Mouse (Mus musculus) megakaryocyte-erythroid progenitor cell, adult 5 weeks (primary cell): Measurements from ENCODE around the gene Myo1e. TPM values are rescaled to one million over a fixed set of nuclear protein-coding genes. Genes with fewer than 3 reads are reported as not detected.

ENCODE experiments used
- polyA plus RNA-seq: library from polyadenylated mRNA; stranded (reverse); fragments of >175 nt; gene quantifications from 2 replicates; pipeline ENCODE4 v1.2.3, GENCODE M21; 2012

Gene Myo1e
- 0.78 and 0.92 TPM in 2 replicates for polyA plus RNA-seq

DNA sequence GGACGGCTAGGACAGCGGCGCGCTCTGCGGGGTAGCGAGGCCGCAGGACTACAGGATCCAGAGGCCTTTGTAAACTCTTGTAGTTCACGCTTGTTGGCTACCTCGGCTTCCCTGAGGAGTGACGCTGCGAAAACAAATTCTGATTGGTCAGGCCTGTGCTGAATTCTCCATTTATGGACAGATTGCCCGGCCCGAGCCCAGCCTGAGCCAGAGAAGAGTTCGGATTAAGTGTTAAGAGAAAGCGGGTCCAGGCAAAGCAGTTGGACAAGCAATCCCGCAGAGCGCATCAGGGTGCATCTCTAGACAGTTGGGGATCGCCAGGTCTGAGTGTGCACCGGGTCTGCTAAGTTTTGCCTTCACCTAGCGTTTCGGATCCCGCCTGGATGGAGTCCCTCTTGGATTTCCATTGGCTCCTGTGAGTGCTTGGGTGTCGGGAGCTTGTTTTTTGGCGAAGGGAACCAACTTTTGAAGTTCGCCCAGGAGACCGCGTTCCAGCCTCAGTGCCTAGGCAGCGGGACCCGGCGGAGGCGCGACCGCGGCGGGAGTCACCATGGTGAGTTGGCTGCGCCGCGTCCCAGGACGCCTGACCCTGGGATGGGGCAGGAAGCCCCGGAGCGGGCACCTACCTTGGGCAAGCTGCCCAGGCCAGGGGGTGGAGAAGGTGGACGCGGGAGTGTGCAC is at the start of gene Myo1e:
Myo1e (plus strand) TSS at position 200 of the 681 bp plus-strand sequence.

DNA sequence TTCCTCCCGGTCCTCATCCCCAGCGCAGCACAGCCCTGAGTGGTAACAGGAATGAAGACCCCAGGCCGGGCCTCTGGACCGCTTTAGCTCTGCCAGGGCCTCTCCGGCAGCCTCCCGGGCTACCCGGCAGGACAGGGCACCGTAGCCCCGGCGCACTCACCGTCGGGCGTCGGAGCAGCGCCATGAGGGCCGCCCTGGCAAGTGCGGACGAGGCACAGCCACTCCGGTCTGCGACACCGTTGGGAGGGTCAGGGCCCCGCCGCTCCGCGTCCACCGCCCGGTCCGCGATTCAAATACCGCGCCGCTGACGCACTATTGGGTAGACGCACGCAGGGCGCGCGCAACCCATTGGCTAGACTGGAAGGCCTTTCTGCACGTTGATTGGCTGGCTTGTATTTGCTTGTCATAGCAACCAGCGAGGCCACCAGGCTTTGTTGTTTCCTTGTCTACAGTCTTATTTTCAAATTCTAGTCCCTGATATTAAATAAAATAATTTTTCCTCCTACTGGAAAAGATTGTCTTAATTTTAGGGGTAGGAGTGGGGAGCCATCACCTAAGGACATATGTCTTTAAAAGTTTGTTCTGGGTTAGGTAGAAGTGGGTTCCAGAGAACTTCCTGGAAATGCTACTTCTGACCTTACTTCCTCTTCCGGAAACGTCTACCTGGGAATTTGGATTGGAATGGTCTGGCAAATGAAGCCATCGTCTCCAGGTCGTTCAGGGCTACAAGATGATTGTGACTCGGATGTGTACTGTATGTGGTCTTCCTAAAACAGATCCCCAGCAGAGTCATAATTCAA is 214.3 kb downstream of the Myo1e start, which contains the start of gene Ccnb2:
Ccnb2 (minus strand) TSS at position 291 of the 800 bp plus-strand sequence.

Other genes starting within 250 kb of the Myo1e start
- gene Bnip2, start 217.9 kb upstream of the Myo1e start, polyA plus RNA-seq: 50.5 and 58.7 TPM in 2 replicates
- 50.2 and 51.1 TPM in 2 replicates for gene Gtf2a2, start 194.8 kb upstream of the Myo1e start, polyA plus RNA-seq
- gene Gcnt3, start 169.3 kb upstream of the Myo1e start, polyA plus RNA-seq: not detected in 2 replicates
- gene Fam81a, start 64.8 kb upstream of the Myo1e start, polyA plus RNA-seq: 0.01 TPM in 1 of 2 replicates, not detected in the other
- 44.1 and 45.7 TPM in 2 replicates for gene Ccnb2, start 214.2 kb downstream of the Myo1e start, polyA plus RNA-seq